Mouse (Mus musculus) ES-CJ7 (cell line): ENCODE measurements around the gene Slc6a20a.

Experiments
- DNase-seq: peaks from one replicate; pipeline ENCODE4 v3.0.0; 2011; ENCODE audit warnings: low read depth, low spot score

The Slc6a20a gene

GRCm38 (mm10) chr9:123638231-123638630 lies 40.5 kb downstream of the Slc6a20a start:
- no peak for DNase-seq

DNA sequence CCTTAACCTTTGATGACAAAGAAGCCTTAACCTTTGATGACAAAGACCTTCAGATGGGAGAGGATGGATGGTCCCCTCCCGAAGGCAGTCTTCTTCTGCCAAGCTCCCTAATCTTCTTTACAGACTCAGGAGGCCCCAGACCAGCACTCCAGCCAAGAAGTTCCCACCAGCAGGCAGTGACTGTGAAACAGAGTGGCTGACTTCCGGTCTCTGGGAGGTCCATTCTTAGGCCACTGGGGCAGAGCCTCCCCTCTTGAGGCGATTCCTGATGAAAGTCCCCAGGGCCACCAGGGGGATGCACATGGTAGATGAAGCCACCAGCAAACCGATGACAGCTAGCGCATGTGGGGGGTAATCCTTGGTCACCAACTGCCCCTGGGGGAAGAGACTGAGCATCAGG lies 41.9 kb downstream of the Slc6a20a start:
- no peak for DNase-seq

DNA sequence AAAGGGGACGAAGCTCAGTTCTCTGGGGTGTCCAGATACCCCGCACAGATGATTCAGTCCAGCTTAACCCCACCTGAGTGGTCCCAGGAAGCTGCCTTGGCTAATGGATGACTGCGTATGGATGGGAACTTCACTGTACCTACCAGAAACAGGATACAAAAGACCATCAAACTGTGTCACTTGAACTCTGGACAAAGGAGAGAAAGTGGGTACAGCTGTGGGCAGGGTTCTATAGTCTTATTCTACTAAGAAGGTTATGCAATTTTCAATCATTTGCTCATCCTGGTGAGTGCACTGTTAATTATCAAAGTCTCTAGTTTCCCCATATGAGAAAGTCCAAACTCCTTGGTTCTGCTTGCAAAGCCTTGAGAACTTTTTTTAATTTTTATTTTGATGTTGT lies 45.7 kb downstream of the Slc6a20a start:
- no peak for DNase-seq

DNA sequence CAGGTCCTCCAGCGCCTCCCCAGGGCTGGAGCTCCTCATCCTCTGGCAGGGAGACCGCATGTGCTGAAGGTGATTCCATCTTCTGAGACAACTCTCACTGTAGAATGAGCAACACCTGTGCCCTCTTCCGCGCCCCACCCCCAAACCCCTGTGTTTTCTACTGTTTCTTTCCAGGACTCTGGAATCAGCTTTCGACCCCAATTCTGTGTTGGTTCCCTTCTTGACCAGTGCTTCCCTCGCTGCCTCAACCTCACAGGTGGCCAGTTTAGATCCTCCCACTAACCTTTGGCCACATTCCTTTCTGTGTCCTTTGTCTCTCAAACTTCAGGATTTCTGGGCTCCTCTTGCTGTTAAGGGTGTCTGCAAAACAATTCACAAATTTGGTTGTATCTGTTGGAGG lies 46.4 kb downstream of the Slc6a20a start, which contains the start of gene Slc6a20b:
Slc6a20b (minus strand) TSS at position 285 of the 400 bp plus-strand sequence.
- no peak for DNase-seq

DNA sequence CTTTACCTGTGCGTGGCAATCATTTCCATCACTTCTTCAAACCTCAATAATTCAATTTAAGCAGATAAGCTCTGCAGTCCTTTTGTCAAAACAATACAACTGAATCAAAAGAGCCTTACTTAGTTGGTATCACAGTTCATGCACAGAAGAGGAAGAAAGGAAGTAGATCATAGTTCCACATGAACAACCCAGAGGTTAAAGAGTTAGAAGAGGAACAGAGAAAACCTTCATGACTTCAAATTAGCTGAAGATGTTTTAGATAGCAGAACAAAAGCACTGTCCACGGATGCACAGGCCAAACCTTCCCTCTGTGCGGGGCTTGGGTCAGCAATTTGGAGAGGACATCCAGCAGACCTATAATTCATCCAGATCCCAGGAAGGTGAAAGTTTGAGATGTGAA lies 47.0 kb downstream of the Slc6a20a start:
- DNase-seq: no peak

DNA sequence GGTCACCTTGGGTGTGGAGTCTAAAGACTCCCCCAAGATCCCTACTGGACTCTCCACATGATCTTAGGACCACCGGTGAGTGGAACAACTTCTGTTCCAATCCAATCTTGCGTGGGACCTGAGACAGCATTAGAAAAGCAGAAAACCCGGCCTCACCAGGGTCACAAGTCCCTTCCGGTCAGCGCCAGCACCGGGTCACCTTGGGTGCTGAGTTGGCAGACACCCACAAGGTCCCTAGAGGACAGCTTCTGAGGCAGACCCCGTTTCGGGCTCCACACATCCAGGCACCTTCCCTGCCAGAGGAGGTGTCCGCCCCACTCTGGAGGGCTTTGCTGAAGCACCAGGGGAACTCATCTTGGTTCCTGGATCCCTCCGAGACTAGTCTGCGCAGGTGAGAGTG lies 52.9 kb downstream of the Slc6a20a start:
- no peak for DNase-seq

- DNase-seq: no peak
Measured at GRCm38 (mm10) chr9:123624741-123625140, 53.9 kb downstream of the Slc6a20a start.

DNA sequence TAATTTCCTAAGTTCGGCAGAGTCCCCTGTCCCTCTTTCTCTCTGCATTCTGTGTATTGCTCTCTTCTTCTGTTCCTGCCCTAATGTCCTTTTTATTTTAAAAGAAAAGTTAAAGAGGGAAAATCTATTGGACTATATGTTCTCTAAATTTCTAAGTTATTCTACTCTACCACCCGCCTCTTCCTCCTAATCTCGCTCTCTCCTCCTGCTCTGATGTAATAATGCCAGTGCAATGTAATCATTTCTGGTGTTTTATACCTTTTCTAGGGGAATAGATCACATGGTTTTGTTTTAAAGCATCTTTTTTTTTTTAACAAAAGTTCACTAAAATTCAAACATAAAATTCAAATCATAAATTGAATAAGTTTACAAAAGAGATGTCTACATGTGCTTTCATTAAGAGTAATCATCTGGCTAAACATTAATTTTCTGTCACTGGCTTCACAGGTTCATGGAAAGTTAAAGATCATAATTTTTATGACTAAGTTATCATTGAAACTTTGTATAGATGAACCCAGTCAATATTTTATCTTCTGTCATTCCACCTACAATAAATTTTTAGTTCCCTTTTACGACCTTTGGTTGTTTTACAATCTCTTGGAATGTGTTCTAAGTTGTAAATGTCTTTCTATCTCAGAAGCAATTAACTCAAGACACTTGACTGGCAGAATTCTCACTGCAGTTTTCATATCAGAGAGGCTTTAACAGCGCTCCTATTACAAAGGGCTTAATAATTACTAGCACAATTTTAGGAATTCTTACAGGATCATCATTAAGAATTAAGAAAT lies 58.2 kb downstream of the Slc6a20a start:
- no peak for DNase-seq

DNA sequence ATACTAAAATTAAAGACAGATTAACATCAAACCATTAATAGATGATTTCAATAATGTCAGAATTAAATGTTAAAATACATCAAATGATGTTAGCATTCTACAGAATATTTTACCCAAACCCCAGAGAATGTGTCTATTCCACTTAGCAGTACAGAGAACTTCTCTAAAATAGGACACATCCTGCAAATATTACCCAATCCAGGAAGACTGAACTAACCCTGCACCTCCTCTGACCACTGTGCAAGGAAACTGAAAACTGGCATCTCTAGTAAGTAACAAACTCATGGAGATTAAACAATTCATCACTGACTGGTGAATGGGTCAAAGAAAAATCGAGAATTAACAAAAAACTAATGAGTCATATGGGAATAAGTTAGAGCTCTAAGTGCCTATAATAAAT lies 77.2 kb downstream of the Slc6a20a start:
- DNase-seq: no peak

DNA sequence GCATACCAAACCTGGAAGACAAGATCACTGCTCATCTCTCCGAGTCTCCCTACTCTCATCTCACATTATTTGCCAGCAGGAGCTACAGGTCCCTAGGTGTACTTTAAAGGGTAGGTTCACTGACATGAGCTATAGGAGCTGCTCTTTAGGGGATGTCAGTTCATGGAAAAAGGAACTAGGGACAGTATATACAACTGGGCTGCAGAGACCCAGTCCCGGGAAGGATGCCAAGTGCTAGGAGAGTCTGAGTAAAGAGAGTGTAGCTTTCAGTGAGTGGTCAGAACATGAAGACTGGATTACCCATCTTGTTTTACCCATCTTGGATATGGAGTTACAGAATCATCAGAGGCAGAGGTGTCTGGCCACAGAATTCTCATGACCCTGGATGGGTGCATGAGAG lies 81.3 kb downstream of the Slc6a20a start:
- no peak for DNase-seq

GRCm38 (mm10) chr9:123596910-123597309 lies 81.8 kb downstream of the Slc6a20a start:
- no peak for DNase-seq

GRCm38 (mm10) chr9:123595194-123595593 lies 83.5 kb downstream of the Slc6a20a start:
- DNase-seq: no peak

DNA sequence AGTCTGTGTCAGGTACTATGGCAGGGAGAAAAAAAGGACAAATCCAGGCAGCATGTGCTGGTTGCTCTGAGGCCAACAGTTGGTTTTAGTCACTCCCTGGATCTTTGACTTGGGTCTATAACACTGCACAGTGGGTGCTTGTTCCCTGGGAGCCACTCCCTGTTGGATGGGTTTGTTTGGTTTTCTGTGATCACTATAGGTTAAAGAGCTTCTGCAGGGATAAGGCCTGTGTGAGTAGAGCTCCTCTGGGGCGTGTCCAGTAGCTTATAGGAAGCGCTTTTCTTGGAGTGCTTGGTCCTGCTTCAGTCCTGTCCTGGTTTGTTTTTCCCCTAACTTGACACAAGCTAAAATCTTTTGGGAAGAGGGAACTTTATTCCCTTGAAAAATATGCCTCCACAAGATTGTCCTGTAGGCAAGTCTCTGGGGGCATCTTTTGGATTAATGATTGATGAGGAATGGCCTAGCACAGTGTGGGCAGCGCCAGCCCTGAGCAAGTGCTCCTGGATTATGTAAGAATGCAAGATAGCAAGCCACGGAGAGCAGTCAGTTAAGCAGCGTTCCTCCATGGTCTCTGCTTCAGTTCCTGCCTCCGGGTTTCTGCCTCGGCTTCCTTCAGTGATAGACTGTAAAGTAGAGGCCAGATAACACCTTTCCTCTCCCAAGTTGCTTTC lies 89.3 kb downstream of the Slc6a20a start:
- no peak for DNase-seq
